Mouse (Mus musculus) spleen, postnatal 36 days (tissue): ENCODE measurements around the gene Fdx1l.
"Not testable (repeated sequence)": the region's sequence is repeated elsewhere in the genome, so short reads cannot be mapped to it uniquely, and the experiment has no call there.

Source experiments
- DNase-seq, 2 experiments: peaks; one replicate each; pipeline ENCODE4 v3.0.0; 2022; ENCODE audit warnings: low spot score in 2 of 2, mixed read lengths in 1 of 2

The Fdx1l gene

DNA sequence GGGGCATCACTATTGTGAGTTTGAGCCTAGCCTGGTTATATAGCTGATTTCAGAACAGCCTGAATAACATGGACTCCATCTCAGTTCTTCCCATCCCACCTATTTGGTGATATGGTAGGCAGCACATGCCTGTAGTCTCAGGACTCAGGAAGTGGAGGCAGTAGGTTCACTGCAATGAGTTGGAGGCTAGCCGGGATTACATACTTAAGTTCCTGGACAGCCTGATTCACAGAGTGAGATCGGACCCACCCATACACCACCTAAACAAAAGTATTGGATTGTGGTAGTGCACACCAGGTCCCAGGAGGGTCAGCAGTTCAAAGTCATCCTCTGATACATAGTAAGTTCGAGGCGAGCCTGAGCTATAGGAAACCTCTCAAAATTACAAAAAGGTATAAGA, 773 bp downstream of the Fdx1l start:
- DNase-seq = no peak

DNA sequence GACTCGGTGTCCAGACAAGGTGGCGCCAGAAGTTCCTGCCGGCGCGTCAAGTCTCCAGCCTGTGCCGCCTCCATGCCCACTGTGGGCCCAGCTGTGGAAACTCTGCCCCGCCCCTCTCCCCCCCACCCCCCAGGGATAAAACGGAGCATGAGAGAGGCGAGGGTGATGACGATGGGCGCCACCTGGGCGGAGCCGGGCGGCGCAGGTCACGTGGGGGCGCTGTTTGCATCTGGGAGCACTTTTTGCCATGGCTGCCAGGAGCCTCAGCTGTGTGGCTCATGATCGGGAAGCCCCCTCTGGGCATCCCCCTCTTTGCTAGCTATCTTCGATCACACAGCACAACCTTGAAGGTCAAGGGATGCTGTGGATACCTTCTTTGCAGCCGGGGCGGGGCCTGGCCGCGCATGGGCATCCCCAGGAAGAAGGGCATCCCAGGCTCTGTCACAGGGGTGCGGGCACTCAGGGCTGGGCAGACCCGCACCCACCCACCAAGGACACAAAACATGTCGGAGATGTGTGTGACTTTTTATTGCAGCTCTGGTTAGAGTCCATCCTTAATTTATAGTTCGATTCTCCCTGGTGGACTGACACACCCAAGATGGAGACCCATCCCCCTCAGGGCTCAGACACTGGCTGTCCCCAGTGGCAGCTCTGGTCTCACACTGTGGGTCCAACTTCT, 6.3 kb downstream of the Fdx1l start, which contains the start of gene Zglp1:
Zglp1 (minus strand) TSS at position 88 of the 679 bp plus-strand sequence.
- no peak for DNase-seq

- no peak for DNase-seq
Measured at GRCm38 (mm10) chr9:21062928-21063327, 10.5 kb downstream of the Fdx1l start.

- no peak for DNase-seq
Measured at GRCm38 (mm10) chr9:21051578-21051977, 21.8 kb downstream of the Fdx1l start.

DNA sequence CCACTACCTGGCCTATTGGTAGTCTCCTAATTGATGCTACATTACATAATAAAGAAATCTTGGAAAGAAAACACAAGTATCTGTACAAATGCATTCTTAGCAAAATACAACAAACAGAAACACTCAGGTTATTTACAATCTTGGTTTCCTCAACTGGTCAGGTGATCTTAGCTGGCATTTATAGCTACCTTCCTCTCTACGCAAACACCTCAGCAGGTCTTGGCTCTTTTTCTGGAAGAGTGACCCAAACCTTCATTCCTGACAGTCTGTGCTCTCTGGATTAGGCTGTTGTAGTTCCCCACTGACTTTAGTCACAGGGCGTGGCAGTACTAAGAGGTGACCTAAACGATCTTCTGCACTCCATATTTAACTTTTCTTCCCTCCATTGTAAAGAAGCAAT, 28.2 kb downstream of the Fdx1l start:
- no peak for DNase-seq

GRCm38 (mm10) chr9:21044785-21045184, 28.6 kb downstream of the Fdx1l start:
- DNase-seq = not testable (repeated sequence)

DNA sequence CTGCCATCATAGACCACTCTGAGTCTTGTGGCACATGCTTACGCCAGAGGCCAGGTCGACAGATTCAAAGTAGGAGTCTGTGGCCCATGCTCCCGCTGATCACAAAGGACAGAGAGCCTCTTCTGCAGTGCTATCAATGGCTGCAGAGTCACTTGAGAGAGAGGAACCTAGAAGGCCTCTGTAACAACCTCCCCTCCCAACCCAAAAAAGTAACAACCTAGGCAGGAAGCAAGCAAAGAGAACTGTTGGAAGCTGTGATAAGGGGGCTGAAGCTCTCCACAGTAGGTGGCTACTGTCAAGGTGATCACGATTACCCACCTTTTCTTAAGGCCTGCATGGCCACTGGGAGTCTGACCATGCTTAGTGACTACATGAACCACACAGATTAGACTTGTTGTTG, 29.9 kb downstream of the Fdx1l start:
- no peak for DNase-seq

GRCm38 (mm10) chr9:21041308-21041707, 32.1 kb downstream of the Fdx1l start:
- DNase-seq = no peak

GRCm38 (mm10) chr9:21039779-21040178, 33.6 kb downstream of the Fdx1l start:
- no peak for DNase-seq

DNA sequence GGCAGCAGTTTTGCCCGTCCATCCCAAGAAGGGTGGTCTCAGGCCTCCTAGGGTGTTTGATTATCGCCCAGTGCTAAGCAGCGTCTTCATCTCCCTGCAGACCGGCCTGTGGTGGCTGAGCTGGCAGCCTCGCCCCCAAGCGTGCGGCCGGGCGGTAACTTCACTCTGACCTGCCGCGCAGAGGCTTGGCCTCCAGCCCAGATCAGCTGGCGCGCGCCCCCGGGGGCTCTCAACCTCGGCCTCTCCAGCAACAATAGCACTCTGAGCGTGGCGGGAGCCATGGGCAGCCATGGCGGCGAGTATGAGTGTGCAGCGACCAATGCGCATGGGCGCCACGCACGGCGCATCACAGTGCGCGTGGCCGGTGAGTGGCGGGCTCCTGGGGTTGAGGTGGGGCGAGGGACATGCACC, 35.9 kb downstream of the Fdx1l start:
- DNase-seq = no peak

DNA sequence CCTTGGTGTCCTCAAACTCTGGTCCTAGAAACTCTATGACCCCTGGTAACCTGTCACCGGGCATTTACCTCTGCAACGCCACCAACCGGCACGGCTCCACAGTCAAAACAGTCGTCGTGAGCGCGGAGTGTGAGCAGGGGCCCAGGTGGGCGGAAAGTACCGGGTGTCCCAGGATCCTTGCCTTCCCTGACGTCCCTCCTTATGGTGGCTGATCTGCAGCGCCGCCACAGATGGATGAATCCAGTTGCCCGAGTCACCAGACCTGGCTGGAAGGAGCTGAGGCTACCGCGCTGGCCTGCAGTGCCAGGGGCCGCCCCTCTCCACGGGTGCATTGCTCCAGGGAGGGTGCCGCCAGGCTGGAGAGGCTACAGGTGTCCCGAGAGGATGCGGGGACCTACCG, 36.7 kb downstream of the Fdx1l start:
- DNase-seq = no peak

DNA sequence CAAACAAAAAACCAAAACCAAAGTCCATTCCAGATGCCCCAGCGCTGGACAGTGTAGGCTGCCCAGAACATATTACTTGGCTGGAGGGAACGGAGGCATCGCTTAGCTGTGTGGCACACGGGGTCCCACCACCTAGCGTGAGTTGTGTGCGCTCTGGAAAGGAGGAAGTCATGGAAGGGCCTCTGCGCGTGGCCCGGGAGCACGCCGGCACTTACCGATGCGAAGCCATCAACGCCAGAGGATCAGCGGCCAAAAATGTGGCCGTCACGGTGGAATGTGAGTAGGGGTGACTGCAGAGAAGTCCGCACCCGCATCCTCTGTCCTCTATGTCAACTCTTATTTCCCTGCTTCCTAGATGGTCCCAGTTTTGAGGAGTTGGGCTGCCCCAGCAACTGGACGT, 37.3 kb downstream of the Fdx1l start:
- no peak for DNase-seq

DNA sequence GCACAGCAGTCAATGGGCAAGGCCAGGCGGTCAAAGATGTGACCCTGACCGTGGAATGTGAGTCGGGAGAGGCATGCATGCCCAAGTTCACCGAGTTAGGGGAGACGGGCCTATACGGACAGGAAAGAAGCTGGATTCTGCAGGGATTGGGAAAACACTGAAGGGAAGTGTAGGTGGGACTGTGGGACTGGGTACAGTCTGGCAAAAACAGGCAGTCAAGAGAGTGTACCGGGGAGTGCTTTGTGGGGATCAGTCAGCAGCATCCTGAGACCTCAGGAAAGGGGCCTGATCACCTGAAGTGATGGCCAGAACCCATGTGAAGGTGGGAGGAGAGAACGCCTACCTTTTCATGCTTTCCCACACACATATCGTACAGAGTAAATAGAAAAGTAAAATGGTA, 37.8 kb downstream of the Fdx1l start:
- no peak for DNase-seq

- DNase-seq = no peak
Measured at GRCm38 (mm10) chr9:21034481-21035085, 38.8 kb downstream of the Fdx1l start.

GRCm38 (mm10) chr9:21033136-21033535, 40.3 kb downstream of the Fdx1l start:
- DNase-seq = peak; percentile 83 to 89

GRCm38 (mm10) chr9:21032491-21032890, 40.9 kb downstream of the Fdx1l start:
- DNase-seq = no peak

DNA sequence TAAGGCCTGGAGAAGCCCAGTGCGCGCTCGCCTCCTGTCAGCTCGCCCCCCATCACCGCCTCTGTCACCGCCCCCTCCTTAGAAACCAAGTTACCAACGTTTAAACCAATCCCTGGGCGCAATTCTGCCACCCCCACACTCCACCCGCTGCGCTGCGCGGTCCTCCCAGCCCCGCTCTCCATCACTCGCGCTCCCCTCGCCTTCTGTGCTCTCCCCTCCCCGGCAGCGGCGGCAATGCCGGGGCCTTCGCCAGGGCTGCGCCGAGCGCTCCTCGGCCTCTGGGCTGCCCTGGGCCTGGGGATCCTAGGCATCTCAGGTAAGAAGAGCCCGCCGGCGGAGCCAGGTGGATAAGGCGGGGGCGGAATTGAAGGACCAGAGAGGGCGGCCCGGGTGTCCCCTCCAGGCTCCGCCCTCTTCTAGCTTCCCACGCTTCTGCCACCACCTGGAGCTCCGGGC, 41.5 kb downstream of the Fdx1l start, which contains the start of gene Icam5:
Icam5 (plus strand) TSS at position 178 of the 456 bp plus-strand sequence.
- DNase-seq = peak; percentile 27 to 44

- peak; percentile 57 to 74 for DNase-seq
Measured at GRCm38 (mm10) chr9:21031251-21031895, 42.0 kb downstream of the Fdx1l start.

- peak; percentile 91 to 95 for DNase-seq
Measured at GRCm38 (mm10) chr9:21030781-21031250, 42.6 kb downstream of the Fdx1l start.

GRCm38 (mm10) chr9:21030055-21030600, 43.3 kb downstream of the Fdx1l start:
- no peak for DNase-seq

GRCm38 (mm10) chr9:21029291-21030054, 43.9 kb downstream of the Fdx1l start, which contains the start of gene Icam4:
Icam4 (plus strand) TSS chr9:21029373.
- DNase-seq = peak; percentile 71 to 80
